Mouse (Mus musculus): ENCODE results near the gene Dab2ip. TPM values are rescaled to one million over a fixed set of nuclear protein-coding genes. Genes with fewer than 3 reads are reported as not detected.

Gene Dab2ip
- total RNA-seq, 2 experiments from 2014 or later, result 0.15 TPM; not detected in 1

GRCm38 (mm10) chr2:35723691-35724090, 165.6 kb downstream of the Dab2ip start:
- no peak for ATAC-seq (replicated peaks; ENCODE audit: low FRiP score, poor library complexity, severe bottlenecking)

- no peak for ATAC-seq (replicated peaks; ENCODE audit: low FRiP score, poor library complexity, severe bottlenecking)
Measured at GRCm38 (mm10) chr2:35728633-35729032, 170.6 kb downstream of the Dab2ip start.

DNA sequence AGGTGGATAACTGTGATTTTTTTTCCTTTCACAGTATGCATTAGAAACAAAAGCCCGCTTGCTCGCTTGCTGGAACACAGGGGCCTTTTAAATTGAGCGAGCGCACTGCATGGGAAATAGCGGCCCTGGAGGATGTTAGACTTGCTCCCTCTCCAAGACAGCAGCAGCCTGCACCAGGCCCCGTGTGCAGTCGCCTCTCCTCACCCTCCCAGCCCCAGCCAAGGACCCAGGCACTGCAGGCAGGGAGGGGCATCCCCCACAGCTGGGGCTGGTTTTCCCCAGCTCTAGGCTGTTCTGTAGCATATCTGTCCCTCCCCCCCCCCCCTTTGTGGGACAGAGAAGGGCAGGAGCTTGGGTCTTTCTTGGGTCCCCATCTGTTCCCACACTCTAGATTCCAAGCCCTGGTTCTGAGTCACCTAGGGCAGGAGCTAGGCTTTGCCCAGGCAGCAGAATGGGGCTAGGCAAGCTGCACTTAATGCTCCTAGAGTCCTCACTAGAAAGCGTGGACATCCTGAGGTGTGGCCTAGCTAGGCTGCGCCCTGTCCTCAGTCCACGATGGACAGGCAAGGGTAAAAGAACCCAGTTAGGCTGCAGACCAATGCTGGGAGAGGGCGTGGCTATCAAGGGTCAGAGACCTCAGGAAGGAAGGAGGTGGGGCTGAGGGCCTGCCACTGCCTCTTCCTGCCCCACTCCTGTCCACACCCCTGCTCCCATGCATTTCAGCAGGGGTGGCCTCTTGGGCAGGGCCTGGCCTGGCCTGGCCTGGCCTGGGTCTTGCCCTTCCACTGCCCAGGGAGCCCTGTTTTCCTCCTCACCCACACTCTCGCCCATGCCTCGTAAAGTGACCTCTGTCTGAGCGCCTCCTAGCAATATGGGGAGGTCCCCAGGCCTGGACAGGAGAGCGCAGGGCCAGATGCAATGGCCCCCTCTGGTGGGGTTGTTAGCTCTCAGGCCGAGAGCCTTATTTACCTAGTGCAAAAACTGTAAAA, 171.3 kb downstream of the Dab2ip start:
- no peak for ATAC-seq (replicated peaks; ENCODE audit: low FRiP score, poor library complexity, severe bottlenecking)

DNA sequence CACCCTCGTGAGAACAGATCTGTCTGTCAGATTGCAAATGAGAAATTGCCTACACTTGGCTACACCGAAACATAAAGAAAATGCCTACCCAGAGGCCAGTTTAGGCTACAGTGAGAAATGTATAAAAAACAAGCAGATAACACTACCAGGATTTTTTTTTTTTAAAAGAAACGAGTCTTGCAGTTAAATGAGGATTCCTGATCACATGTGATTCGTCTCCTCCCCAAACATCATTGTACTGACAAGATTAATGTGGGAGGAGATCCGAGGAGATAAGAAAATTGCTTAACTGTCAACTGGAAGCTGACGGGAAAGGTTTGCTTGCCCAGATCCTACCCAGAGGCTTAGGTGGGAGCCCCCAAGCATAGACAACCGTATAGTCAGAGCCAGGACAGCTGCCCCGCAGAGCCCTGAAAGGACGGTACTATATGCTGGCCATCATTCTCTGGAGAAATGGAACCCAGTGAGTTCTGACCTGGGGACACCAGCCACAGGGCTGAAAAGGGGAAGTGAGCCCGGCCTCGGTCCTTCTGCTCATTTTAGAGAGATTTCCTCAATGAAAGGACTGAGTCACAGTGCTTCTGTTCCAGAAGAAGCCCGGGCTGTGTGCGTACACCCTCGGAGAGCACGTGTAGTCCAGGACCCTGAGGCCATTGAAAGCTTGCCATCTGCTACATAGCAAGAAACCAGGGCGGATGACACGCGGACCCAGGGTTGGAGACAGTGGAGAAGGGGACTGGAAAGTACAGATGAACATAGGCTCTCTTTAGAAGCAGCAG, 173.8 kb downstream of the Dab2ip start:
- no peak for ATAC-seq (replicated peaks; ENCODE audit: low FRiP score, poor library complexity, severe bottlenecking)

DNA sequence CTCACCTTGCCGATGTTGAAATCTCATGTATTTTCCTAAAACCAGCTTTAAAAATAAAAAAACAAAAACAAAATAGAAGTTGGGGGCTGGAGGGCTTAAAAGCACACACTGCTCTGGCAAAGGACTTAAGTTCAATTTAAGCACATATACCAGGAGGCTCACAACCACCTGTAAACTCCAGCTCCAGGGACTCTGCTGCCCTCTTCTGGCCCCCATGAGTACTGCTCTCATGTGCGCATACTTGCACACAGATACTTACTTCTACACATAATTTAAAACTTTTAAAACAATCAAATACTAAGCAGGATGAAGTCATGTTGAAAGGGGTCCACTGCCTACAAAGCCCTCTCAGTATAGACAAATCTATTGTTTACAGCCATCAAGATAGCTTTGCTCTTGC, 176.9 kb downstream of the Dab2ip start:
- no peak for ATAC-seq (replicated peaks; ENCODE audit: low FRiP score, poor library complexity, severe bottlenecking)

- no peak for ATAC-seq (replicated peaks; ENCODE audit: low FRiP score, poor library complexity, severe bottlenecking)
Measured at GRCm38 (mm10) chr2:35736061-35736460, 178.0 kb downstream of the Dab2ip start.

GRCm38 (mm10) chr2:35737467-35738027, 179.5 kb downstream of the Dab2ip start:
- no peak for ATAC-seq (replicated peaks; ENCODE audit: low FRiP score, poor library complexity, severe bottlenecking)

GRCm38 (mm10) chr2:35739669-35740254, 181.7 kb downstream of the Dab2ip start:
- ATAC-seq (replicated peaks; ENCODE audit: low FRiP score, poor library complexity, severe bottlenecking), result no peak

- ATAC-seq (replicated peaks; ENCODE audit: low FRiP score, poor library complexity, severe bottlenecking), result no peak
Measured at GRCm38 (mm10) chr2:35745876-35746275, 187.8 kb downstream of the Dab2ip start.

DNA sequence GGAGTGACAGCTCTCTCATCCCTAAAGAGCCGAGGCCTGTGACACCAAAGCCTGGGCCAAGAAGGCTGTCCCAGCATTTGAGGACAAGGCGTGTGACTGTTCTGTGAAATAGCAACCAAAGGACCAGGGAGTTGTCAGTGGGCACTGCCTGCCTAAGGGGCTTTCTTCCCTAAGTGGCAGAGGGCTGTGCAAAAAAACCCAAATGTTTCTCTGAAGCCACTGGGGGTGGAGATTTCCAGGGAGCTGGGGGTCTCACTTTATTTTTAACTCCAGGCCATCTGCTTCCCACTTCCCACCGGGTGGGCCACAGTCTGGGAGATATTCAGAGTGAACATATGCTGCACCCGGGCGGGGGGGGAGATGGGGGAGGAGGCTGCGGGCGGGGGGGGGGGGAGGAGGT, 188.6 kb downstream of the Dab2ip start:
- no peak for ATAC-seq (replicated peaks; ENCODE audit: low FRiP score, poor library complexity, severe bottlenecking)

DNA sequence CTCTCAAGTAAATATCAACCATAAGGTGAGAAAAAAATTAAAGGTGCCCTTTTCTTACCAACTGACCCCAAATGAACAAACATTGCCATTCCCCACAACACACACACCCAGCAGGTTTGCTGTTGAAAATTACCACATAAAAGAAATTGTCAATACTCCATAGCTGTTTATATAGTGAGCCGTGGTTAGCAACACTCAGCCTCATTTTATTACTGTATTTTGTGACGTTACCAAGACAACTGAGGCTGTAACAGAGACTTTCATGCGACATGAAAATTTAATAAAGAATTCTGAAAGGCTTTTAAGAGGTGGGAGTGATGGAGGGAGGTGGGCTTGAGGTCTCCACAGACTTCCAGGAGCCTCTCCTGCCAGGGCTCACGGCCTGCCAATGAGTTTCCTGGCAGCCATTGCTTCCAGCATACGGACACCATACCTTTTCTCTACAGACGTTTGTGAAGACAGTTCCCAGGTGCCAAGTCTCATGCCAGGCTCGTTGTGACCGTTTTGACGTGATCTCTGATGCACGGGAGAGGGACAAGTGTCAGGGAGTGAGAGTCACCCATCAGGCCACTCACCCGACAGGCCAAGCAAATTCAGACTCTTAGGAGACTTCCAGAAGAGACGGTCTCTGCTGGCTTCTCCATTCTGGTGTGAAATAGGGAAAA, 189.4 kb downstream of the Dab2ip start:
- no peak for ATAC-seq (replicated peaks; ENCODE audit: low FRiP score, poor library complexity, severe bottlenecking)

GRCm38 (mm10) chr2:35750533-35751141, 192.6 kb downstream of the Dab2ip start:
- no peak for ATAC-seq (replicated peaks; ENCODE audit: low FRiP score, poor library complexity, severe bottlenecking)

DNA sequence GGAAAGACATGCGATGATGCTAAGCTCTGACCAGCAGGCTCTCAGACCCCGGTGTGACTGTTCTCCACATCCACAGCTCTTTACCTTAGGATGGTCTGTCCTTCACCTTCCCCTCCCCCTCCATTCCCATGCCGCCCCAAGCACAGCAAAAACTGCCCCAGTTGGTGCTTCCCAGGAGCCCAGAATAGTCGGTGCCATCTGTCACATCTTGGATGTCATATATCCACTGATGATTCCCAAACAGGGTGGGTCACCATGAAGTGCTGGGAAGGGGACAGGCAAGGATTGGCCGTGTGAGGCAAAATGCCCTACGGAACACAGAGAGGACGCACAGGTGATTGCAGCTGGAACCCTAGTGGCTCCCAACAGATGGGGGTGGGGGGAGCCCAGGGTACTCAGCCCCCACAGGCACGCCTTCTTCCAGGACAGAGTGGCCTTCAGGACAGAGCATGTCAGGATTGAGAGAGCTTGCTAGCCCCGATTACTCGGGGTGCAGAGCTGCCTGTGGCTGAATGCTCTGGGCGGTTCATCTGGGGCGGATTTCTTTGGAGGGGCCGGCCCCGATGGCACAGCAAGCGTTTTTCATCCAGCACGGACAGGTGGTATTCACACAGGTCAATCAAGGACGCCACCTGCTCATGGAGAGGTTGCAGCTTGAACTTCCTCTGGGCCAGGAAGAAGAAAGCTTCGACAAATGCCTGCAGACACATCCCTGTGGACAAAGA, 193.9 kb downstream of the Dab2ip start:
- ATAC-seq (replicated peaks; ENCODE audit: low FRiP score, poor library complexity, severe bottlenecking), result no peak

GRCm38 (mm10) chr2:35756467-35756866, 198.4 kb downstream of the Dab2ip start:
- ATAC-seq (replicated peaks; ENCODE audit: low FRiP score, poor library complexity, severe bottlenecking), result no peak

- ATAC-seq (replicated peaks; ENCODE audit: low FRiP score, poor library complexity, severe bottlenecking), result no peak
Measured at GRCm38 (mm10) chr2:35760352-35760751, 202.3 kb downstream of the Dab2ip start.

GRCm38 (mm10) chr2:35760867-35761266, 202.8 kb downstream of the Dab2ip start:
- ATAC-seq (replicated peaks; ENCODE audit: low FRiP score, poor library complexity, severe bottlenecking), result no peak

- ATAC-seq (replicated peaks; ENCODE audit: low FRiP score, poor library complexity, severe bottlenecking), result no peak
Measured at GRCm38 (mm10) chr2:35761458-35761857, 203.4 kb downstream of the Dab2ip start.

DNA sequence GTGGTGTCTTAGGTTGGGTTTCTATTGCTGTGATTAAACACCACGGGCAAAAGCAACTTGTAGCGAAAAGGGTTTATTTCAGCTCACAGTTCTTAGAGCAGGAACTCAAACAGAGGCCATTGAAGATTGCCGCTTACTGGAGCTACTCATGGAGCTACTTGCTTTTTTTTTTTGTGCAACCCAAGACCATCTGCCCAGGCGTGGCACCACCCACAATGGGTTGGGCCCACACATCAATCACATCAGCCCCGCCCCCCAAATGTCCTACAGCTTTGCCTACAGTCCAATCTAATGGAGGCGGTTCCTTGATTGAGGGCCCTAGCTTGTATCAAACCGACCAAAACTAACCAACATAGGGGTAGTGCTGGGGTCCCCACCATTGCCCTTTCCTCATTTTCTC, 205.8 kb downstream of the Dab2ip start:
- ATAC-seq (replicated peaks; ENCODE audit: low FRiP score, poor library complexity, severe bottlenecking), result no peak

GRCm38 (mm10) chr2:35764328-35764727, 206.3 kb downstream of the Dab2ip start:
- ATAC-seq (replicated peaks; ENCODE audit: low FRiP score, poor library complexity, severe bottlenecking), result no peak
